Mouse (Mus musculus) heart, embryonic 11.5 days (tissue): ENCODE measurements around the gene Nfatc2. TPM values are rescaled to one million over a fixed set of nuclear protein-coding genes. Genes with fewer than 3 reads are reported as not detected.

Source experiments
- ATAC-seq: fragments of 200-750 bp; cut with Nextera tagmentation; replicated peaks from 2 replicates; pipeline ENCODE4 v1.8.0; 2017; ENCODE audit warnings: moderate library complexity; ENCODE audit not compliant: insufficient number of reproducible peaks, low FRiP score, low TSS enrichment
- H3K27ac ChIP-seq: fragments of 300-500 bp; sonication (generic); 2 replicates; pipeline ENCODE4 v1.5.1; 2014; ENCODE audit warnings: mild to moderate bottlenecking, low read depth, low read length
- H3K27me3 ChIP-seq: fragments of 300-500 bp; sonication (generic); 2 replicates; pipeline ENCODE4 v1.6.1; 2014; ENCODE audit warnings: mild to moderate bottlenecking, low read length, mixed read lengths; ENCODE audit not compliant: control insufficient read depth, insufficient read depth
- H3K36me3 ChIP-seq: fragments of 300-500 bp; sonication (generic); 2 replicates; pipeline ENCODE4 v1.6.1; 2014; ENCODE audit warnings: mild to moderate bottlenecking, low read length, moderate library complexity, mixed read lengths; ENCODE audit not compliant: control insufficient read depth, insufficient read depth
- H3K4me1 ChIP-seq: fragments of 300-500 bp; sonication (generic); 2 replicates; pipeline ENCODE4 v1.6.1; 2014; ENCODE audit warnings: low read length; ENCODE audit not compliant: control insufficient read depth, insufficient read depth
- H3K4me2 ChIP-seq: fragments of 300-500 bp; sonication (generic); 2 replicates; pipeline ENCODE4 v1.6.1; 2014; ENCODE audit warnings: mild to moderate bottlenecking, moderate library complexity
- H3K4me3 ChIP-seq: fragments of 300-500 bp; sonication (generic); 2 replicates; pipeline ENCODE4 v1.5.1; 2014; ENCODE audit warnings: low read depth, low read length
- H3K9ac ChIP-seq: fragments of 300-500 bp; sonication (generic); 2 replicates; pipeline ENCODE4 v1.6.1; 2014; ENCODE audit warnings: mild to moderate bottlenecking, low read depth, low read length, moderate library complexity
- H3K9me3 ChIP-seq: fragments of 300-500 bp; sonication (generic); replicated peaks from 2 replicates; pipeline ENCODE4 v1.6.1; 2016; ENCODE audit warnings: low read length; ENCODE audit not compliant: control insufficient read depth
- WGBS: fragments of 180-500 bp; shearing (Covaris S2); extraction: QIAGEN DNeasy Blood & Tissue Kit; methylation state at CpG from one replicate; pipeline ENCODE4 v1.1.7; 2014; ENCODE audit not compliant: insufficient replicate concordance; 5-methylcytosine and 5-hydroxymethylcytosine counted together
- microRNA-seq: library from miRNA; unstranded; fragments of <30 nt; microRNA quantifications from one replicate; pipeline ENCODE4, GENCODE M21; 2016; ENCODE audit warnings: borderline number of aligned reads
- polyA plus RNA-seq: library from polyadenylated mRNA; unstranded; fragments of >200 nt; fragmentation: Nextera tagmentation; extraction: Ambion mirVana; gene quantifications from 2 replicates; pipeline ENCODE4 v1.2.1, GENCODE M21; 2014

Gene Nfatc2
- polyA plus RNA-seq, 1 experiment from 2014 or later: 4.2 TPM

GRCm38 (mm10) chr2:168438981-168439452, 162.4 kb downstream of the Nfatc2 start:
- Histone ChIP-seq H3K36me3 (no peaks in the 10 kb centered on the region), H3K9me3 (peaks cover 5% of the 10 kb centered on the region; the same call in 1 of the 2 replicates), H3K4me2 (no peak overlapping the region), H3K27ac (no peak overlapping the region), H3K4me3 (no peak overlapping the region), H3K27me3 (peaks cover 8% of the 10 kb centered on the region; the same call in 1 of the 2 replicates), H3K4me1 (0 out of 2 replicates have a peak, but pooled peaks cover 2% of the 10 kb centered on the region), H3K9ac (no peak overlapping the region)
- no peak for ATAC-seq
- WGBS: 41% methylated on average over 8 of the region's 8 CpGs

GRCm38 (mm10) chr2:168434187-168434586, 167.3 kb downstream of the Nfatc2 start:
- H3K9ac ChIP-seq: no peak overlapping the region
- no peak overlapping the region for H3K4me3 ChIP-seq
- 54% methylated on average over 5 of the region's 5 CpGs for WGBS
- H3K4me1 ChIP-seq: 0 out of 2 replicates have a peak, but pooled peaks cover 2% of the 10 kb centered on the region
- no peak overlapping the region for H3K4me2 ChIP-seq
- no peak for ATAC-seq
- no peaks in the 10 kb centered on the region for H3K36me3 ChIP-seq
- H3K27me3 ChIP-seq: 0 out of 2 replicates have a peak, but pooled peaks cover 3% of the 10 kb centered on the region
- H3K27ac ChIP-seq: no peak overlapping the region
- no peaks in the 10 kb centered on the region for H3K9me3 ChIP-seq

DNA sequence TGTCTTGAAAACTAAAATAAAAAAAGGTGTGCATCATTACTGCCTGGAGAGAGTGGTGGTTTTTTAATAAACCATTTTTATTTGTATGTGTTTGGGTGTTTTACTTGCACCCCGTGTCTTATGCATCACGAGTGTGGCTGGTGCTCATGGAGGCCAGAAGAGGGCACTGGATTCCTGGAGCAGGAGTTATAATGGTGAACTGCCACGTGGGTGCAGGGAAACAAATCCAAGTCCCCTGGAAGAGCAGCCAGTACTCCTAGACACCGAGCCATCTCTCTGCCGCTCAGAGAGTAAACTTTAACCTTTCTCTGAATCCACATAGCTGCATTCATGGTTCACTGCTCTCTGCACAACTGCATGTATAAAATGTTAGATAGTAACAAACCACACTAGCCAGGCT, 168.1 kb downstream of the Nfatc2 start:
- no peaks in the 10 kb centered on the region for H3K9me3 ChIP-seq
- no peaks in the 10 kb centered on the region for H3K4me1 ChIP-seq
- WGBS: 61% methylated on average over 5 of the region's 5 CpGs
- H3K9ac ChIP-seq: no peak overlapping the region
- H3K4me3 ChIP-seq: no peak overlapping the region
- no peak overlapping the region for H3K27ac ChIP-seq
- no peak for ATAC-seq
- H3K4me2 ChIP-seq: no peak overlapping the region
- H3K36me3 ChIP-seq: no peaks in the 10 kb centered on the region
- no peaks in the 10 kb centered on the region for H3K27me3 ChIP-seq

DNA sequence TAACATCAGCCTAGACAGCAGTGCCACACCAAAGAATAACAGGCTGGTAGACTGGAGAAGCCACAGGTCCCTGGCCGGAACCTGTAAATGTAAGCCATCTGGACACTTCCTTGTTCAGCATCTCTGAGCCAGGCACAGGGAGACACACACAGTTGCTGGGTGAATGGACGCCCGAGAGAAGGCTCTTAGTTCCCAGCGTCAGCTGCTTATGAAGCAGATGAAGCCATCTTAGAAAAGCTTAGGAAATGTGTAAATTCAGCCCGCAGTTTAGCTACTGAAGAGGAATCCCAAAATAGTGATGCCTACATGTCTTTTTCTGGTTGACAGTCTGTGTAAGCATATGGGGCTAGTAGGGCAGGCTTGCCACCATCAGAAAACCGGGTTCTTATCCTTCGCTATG, 169.1 kb downstream of the Nfatc2 start:
- Histone ChIP-seq H3K27ac (no peak overlapping the region), H3K4me3 (no peak overlapping the region), H3K9me3 (0 out of 2 replicates have a peak, but pooled peaks cover 2% of the 10 kb centered on the region), H3K9ac (no peak overlapping the region), H3K27me3 (no peaks in the 10 kb centered on the region), H3K36me3 (no peaks in the 10 kb centered on the region), H3K4me1 (no peaks in the 10 kb centered on the region), H3K4me2 (no peak overlapping the region)
- no peak for ATAC-seq
- WGBS: 88% methylated on average over 7 of the region's 7 CpGs

GRCm38 (mm10) chr2:168429598-168429997, 171.9 kb downstream of the Nfatc2 start:
- 86% methylated on average over 10 of the region's 10 CpGs for WGBS
- no peaks in the 10 kb centered on the region for H3K36me3 ChIP-seq
- no peak overlapping the region for H3K9ac ChIP-seq
- H3K4me2 ChIP-seq: no peak overlapping the region
- no peak overlapping the region for H3K27ac ChIP-seq
- H3K4me3 ChIP-seq: no peak overlapping the region
- H3K27me3 ChIP-seq: peaks cover 17% of the 10 kb centered on the region
- 0 out of 2 replicates have a peak, but pooled peaks cover 2% of the 10 kb centered on the region for H3K9me3 ChIP-seq
- ATAC-seq: no peak
- H3K4me1 ChIP-seq: no peaks in the 10 kb centered on the region

- H3K27me3 ChIP-seq: peaks cover 25% of the 10 kb centered on the region
Measured at GRCm38 (mm10) chr2:168428375-168428901, 173.0 kb downstream of the Nfatc2 start.

More at GRCm38 (mm10) chr2:168428375-168428901, 173.0 kb downstream of the Nfatc2 start:
- 82% methylated on average over 5 of the region's 5 CpGs for WGBS
- H3K4me2 ChIP-seq: no peak overlapping the region
- no peak overlapping the region for H3K27ac ChIP-seq
- H3K4me3 ChIP-seq: no peak overlapping the region
- H3K9me3 ChIP-seq: 0 out of 2 replicates have a peak, but pooled peaks cover 2% of the 10 kb centered on the region
- no peaks in the 10 kb centered on the region for H3K36me3 ChIP-seq
- no peaks in the 10 kb centered on the region for H3K4me1 ChIP-seq
- ATAC-seq: no peak
- no peak overlapping the region for H3K9ac ChIP-seq

Small RNA genes lying within 50 kb of the gene (microRNA-seq; reads per million reads assigned to microRNA genes)
- gene Mir7004: not detected

Other genes with a start within 250 kb of the Nfatc2 start
- gene Atp9a, start 140.8 kb upstream of the Nfatc2 start, polyA plus RNA-seq: 7.5 and 9.4 TPM in 2 replicates
- gene Sall4, start 166.3 kb upstream of the Nfatc2 start, polyA plus RNA-seq: 4.3 and 5.9 TPM in 2 replicates